ENCODE assay signal across 7 mouse cellular contexts in genomic region chr17:44737275-44738120, GRCm38 (mm10). TPM values are rescaled to one million over a fixed set of nuclear protein-coding genes. Genes with fewer than 3 reads are reported as not detected.
A peak's percentile ranks its signal among the peaks of the same experiment; 100 is the strongest.
DNase-seq lines count a peak whose midpoint lies in the region; ATAC-seq and TF ChIP-seq lines count a peak whose summit lies in the region.

No protein-coding gene starts in this region.

- 1% methylated on average over 33 of the region's 33 CpGs for WGBS in lung, embryonic 16.5 days
- WGBS in bone marrow, adult 2 months, result 2% methylated on average over 33 of the region's 33 CpGs
- WGBS in forebrain, embryonic 13.5 days, result under 1% methylated on average over 33 of the region's 33 CpGs
- 1% methylated on average over 33 of the region's 33 CpGs for WGBS in kidney, embryonic 15.5 days
- under 1% methylated on average over 33 of the region's 33 CpGs for WGBS in neural tube, embryonic 11.5 days

- H3K4me2 ChIP-seq in lung, embryonic 16.5 days (ENCODE audit: low read depth, low read length), result peak overlapping the region; percentile 49
- peak overlapping the region; percentile 33; the same call in 1 of the 2 replicates for H3K4me2 ChIP-seq in forebrain, embryonic 13.5 days
- H3K4me2 ChIP-seq in kidney, embryonic 15.5 days, result peak overlapping the region; percentile 96
- H3K4me2 ChIP-seq in neural tube, embryonic 11.5 days (ENCODE audit: low read depth), result 0 out of 2 replicates have a peak overlapping the region, but pooled peaks have one; percentile 3

- no peak overlapping the region for H3K9ac ChIP-seq in lung, embryonic 16.5 days (ENCODE audit: low read length)
- H3K9ac ChIP-seq in forebrain, embryonic 13.5 days, result no peak overlapping the region
- no peak overlapping the region for H3K9ac ChIP-seq in kidney, embryonic 15.5 days
- H3K9ac ChIP-seq in neural tube, embryonic 11.5 days (ENCODE audit: low read length), result no peak overlapping the region

- no peaks in the 10 kb centered on the region for H3K9me3 ChIP-seq in lung, embryonic 16.5 days (ENCODE audit: control insufficient read depth, low read length)
- H3K9me3 ChIP-seq in forebrain, embryonic 13.5 days (replicated peaks), result no peaks in the 10 kb centered on the region
- H3K9me3 ChIP-seq in kidney, embryonic 15.5 days (replicated peaks), result no peaks in the 10 kb centered on the region
- H3K9me3 ChIP-seq in neural tube, embryonic 11.5 days (ENCODE audit: control insufficient read depth, low read length), result no peaks in the 10 kb centered on the region

- no peak for ATAC-seq in lung, embryonic 16.5 days (ENCODE audit: low read depth)
- ATAC-seq in forebrain, embryonic 13.5 days, result no peak
- no peak; the same call in 1 of the 2 replicates for ATAC-seq in kidney, embryonic 15.5 days (replicated peaks; ENCODE audit: low FRiP score)
- no peak for ATAC-seq in neural tube, embryonic 11.5 days (ENCODE audit: insufficient read depth, low FRiP score, low TSS enrichment)
- no peak for ATAC-seq in activated CD4-positive, CD25-positive, alpha-beta regulatory T cell, adult 4 months

- peaks cover 27% of the 10 kb centered on the region for H3K4me1 ChIP-seq in lung, embryonic 16.5 days (replicated peaks; ENCODE audit: control insufficient read depth, insufficient read depth, low read length)
- H3K4me1 ChIP-seq in bone marrow, adult 2 months (ENCODE audit: control insufficient read depth, insufficient read depth, low read length), result no peaks in the 10 kb centered on the region; the same call in 1 of the 2 replicates
- peaks cover 42% of the 10 kb centered on the region for H3K4me1 ChIP-seq in forebrain, embryonic 13.5 days
- H3K4me1 ChIP-seq in kidney, embryonic 15.5 days, result peaks cover 46% of the 10 kb centered on the region
- H3K4me1 ChIP-seq in neural tube, embryonic 11.5 days (ENCODE audit: control insufficient read depth, insufficient read depth, low read length), result peaks cover 12% of the 10 kb centered on the region

- no peak for TF ChIP-seq POLR2A in bone marrow, adult 2 months (IDR thresholded peaks at IDR 0.05; ENCODE audit: borderline replicate concordance, control insufficient read depth, low read depth, low read length)

- no peaks in the 10 kb centered on the region for H3K36me3 ChIP-seq in lung, embryonic 16.5 days (ENCODE audit: control insufficient read depth, insufficient read depth, low read length)
- no peaks in the 10 kb centered on the region for H3K36me3 ChIP-seq in forebrain, embryonic 13.5 days (ENCODE audit: poor library complexity, severe bottlenecking)
- no peaks in the 10 kb centered on the region for H3K36me3 ChIP-seq in kidney, embryonic 15.5 days
- H3K36me3 ChIP-seq in neural tube, embryonic 11.5 days (ENCODE audit: control insufficient read depth, insufficient read depth, low read length), result no peaks in the 10 kb centered on the region

- H3K27me3 ChIP-seq in lung, embryonic 16.5 days (ENCODE audit: control insufficient read depth, insufficient read depth, low read depth, low read length), result peaks cover 62% of the 10 kb centered on the region
- H3K27me3 ChIP-seq in forebrain, embryonic 13.5 days, result peaks cover 82% of the 10 kb centered on the region
- H3K27me3 ChIP-seq in kidney, embryonic 15.5 days, result peaks cover 81% of the 10 kb centered on the region
- H3K27me3 ChIP-seq in neural tube, embryonic 11.5 days (ENCODE audit: control insufficient read depth, insufficient read depth, low read length), result peaks cover 73% of the 10 kb centered on the region

- TF ChIP-seq CTCF in bone marrow, adult 2 months (IDR thresholded peaks at IDR 0.05; ENCODE audit: control insufficient read depth, insufficient read depth, low read length), result no peak

- DNase-seq in lung, postnatal 10 days, result no peak
- DNase-seq in neural tube, embryonic 11.5 days (ENCODE audit: low spot score), result peak; percentile 27

- H3K4me3 ChIP-seq in lung, embryonic 16.5 days (ENCODE audit: low read length), result peak overlapping the region; percentile 26
- peak overlapping the region; percentile 45 for H3K4me3 ChIP-seq in bone marrow, adult 2 months (replicated peaks; ENCODE audit: control insufficient read depth, low read depth, low read length)
- H3K4me3 ChIP-seq in forebrain, embryonic 13.5 days, result peak overlapping the region; percentile 19
- peak overlapping the region; percentile 74 for H3K4me3 ChIP-seq in kidney, embryonic 15.5 days (replicated peaks)
- 0 out of 2 replicates have a peak overlapping the region, but pooled peaks have one; percentile 12 for H3K4me3 ChIP-seq in neural tube, embryonic 11.5 days (ENCODE audit: low read depth, low read length)

- H3K27ac ChIP-seq in lung, embryonic 16.5 days (ENCODE audit: low read length), result no peak overlapping the region
- no peak overlapping the region for H3K27ac ChIP-seq in bone marrow, adult 2 months (ENCODE audit: control insufficient read depth, insufficient read depth, low read depth, low read length, poor library complexity)
- H3K27ac ChIP-seq in forebrain, embryonic 13.5 days, result no peak overlapping the region
- no peak overlapping the region for H3K27ac ChIP-seq in kidney, embryonic 15.5 days
- H3K27ac ChIP-seq in neural tube, embryonic 11.5 days (ENCODE audit: low read depth, low read length), result no peak overlapping the region

RNA-seq across cellular contexts. Expression of gene Supt3, which starts 39.5 kb away (rescaled TPM):
- polyA plus RNA-seq in lung, embryonic 16.5 days (2015; fragmentation: Nextera tagmentation; extraction: Ambion mirVana), result 17.5 and 20.4 TPM in 2 replicates
- polyA plus RNA-seq in bone marrow, adult 2 months (2011; ENCODE audit: insufficient read depth, insufficient read length, low replicate concordance, missing spikeins), result 9.5 and 12.6 TPM in 2 replicates
- 20.0 and 21.0 TPM in 2 replicates for polyA plus RNA-seq in forebrain, embryonic 13.5 days (2015; fragmentation: Nextera tagmentation; extraction: Ambion mirVana)
- 22.4 and 23.0 TPM in 2 replicates for polyA plus RNA-seq in kidney, embryonic 15.5 days (2015; fragmentation: Nextera tagmentation; extraction: Ambion mirVana)
- polyA plus RNA-seq in neural tube, embryonic 11.5 days (2014; fragmentation: Nextera tagmentation; extraction: Ambion mirVana), result 23.4 and 23.8 TPM in 2 replicates
- 10 to 100 TPM; 12.6 to 15.1 TPM for polyA plus RNA-seq in activated CD4-positive, CD25-positive, alpha-beta regulatory T cell, adult 4 months (2017; shearing (Covaris generic))

Comparison
In these comparisons a context has a peak if more than half of its experiments do, and no peak if none do; other contexts are left out.
1. H3K4me2 ChIP-seq: peak in every context shown above with its lines; median percentile 96 in kidney, embryonic 15.5 days; 49 in lung, embryonic 16.5 days; 33 in forebrain, embryonic 13.5 days; 3 in neural tube, embryonic 11.5 days.
2. H3K4me3 ChIP-seq: peak in every context shown above with its lines; median percentile 74 in kidney, embryonic 15.5 days; 45 in bone marrow, adult 2 months; 26 in lung, embryonic 16.5 days; 19 in forebrain, embryonic 13.5 days; 12 in neural tube, embryonic 11.5 days.